Mouse (Mus musculus): ENCODE measurements around the gene C1galt1. TPM values are rescaled to one million over a fixed set of nuclear protein-coding genes. Genes with fewer than 3 reads are reported as not detected.

Gene C1galt1
- 6.6 and 7.3 TPM in 2 replicates for polyA plus RNA-seq (2012; rRNA removed)

DNA sequence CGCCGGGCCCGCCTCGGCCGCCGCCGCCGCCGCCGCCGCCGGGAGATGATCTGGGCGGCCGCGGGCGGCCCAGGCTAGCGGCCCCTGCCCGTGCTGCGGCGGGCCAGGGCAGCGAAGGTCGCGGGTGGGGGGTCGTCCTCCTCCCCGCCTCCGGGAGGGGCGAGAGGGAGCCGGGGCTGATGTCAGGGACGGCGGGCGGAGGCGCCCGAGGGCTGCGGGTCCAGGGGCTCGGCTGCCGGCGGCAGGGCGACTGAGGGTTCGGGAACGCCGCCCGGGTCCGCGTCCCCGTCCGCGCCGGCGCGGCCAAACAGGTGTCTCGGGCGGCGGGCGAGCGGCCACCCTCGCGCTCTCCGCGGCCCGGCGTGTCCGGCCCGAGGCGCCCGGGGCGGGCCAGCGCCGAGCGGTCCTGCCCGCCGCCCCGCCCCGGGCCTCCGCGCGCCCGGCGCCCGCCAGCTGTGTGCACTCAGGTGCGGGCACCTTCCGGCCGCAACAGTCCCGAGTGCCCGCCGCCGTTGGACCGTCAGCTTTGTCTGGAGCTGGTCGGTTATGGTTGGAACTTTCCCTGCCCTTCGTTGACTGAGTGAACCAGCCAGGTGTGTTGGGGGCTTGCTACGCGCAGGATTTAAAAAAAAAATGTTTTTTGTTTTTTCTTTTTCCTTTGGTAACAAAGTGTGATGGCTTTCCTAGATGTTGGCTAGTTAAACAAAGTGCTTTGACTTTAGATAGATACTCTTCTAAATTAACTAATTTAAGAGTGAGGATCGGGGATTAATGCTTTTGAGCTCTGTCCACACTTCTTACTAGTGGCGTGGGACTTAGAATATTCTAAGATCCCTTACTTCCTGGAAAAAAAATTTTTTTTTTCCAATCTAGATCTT, at the start of gene C1galt1:
Gene C1galt1, plus strand, starts transcription at position 41 of the 878 bp plus-strand sequence.
- DNase-seq (ENCODE audit: low read depth) = peak; percentile 33

GRCm38 (mm10) chr6:7799969-7800368, 44.7 kb upstream of the C1galt1 start:
- DNase-seq (ENCODE audit: low read depth) = no peak
- TF ChIP-seq CTCF (IDR thresholded peaks at IDR 0.05; ENCODE audit: borderline replicate concordance, extremely low read depth, insufficient read depth, insufficient read length) = no peak
- no peak for TF ChIP-seq POLR2A (IDR thresholded peaks at IDR 0.05; ENCODE audit: borderline replicate concordance, extremely low read depth, insufficient read depth, insufficient read length, poor library complexity, severe bottlenecking)

More for the DNA sequence above, at the start of gene C1galt1:
- peak; percentile 76 for TF ChIP-seq POLR2A (IDR thresholded peaks at IDR 0.05; ENCODE audit: borderline replicate concordance, extremely low read depth, insufficient read depth, insufficient read length, poor library complexity, severe bottlenecking)
- no peak for TF ChIP-seq CTCF (IDR thresholded peaks at IDR 0.05; ENCODE audit: borderline replicate concordance, extremely low read depth, insufficient read depth, insufficient read length)

DNA sequence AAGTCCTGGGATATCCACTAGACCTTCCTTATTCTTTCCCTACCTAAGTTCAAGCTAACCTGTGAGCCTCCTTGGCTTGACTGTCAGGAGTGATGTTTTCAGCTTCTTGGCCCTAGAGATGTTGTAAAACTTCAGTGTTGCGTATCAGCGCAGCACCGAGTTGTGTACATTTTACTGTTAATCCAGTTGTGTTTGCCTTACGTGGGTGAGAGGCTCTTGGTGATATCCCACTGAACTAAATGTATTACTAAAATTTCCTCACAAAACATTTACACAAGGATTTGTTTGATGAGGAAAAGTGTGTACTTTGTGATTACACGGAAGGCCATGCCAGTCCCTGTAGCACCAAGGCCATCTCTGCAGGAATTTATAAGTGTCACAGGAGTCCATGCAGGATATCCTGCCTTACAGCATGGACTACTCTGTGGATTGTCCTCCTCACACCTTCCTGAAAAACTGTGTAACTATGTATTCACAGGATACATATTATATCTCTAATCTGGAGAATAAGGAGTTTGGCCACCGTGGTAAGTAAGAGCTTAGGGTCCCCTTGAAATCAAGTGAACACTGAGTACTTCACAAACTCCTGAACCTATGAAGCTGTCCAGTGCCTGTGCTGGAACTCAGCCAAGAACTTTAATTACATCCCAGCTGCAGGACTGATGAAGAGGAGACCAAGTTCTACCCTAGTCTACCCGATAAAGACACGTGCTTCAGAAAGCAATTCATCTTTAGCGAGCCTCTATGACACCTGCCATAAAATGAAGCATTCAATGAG, 40.7 kb upstream of the C1galt1 start:
- DNase-seq (ENCODE audit: low read depth) = no peak
- no peak for TF ChIP-seq CTCF (IDR thresholded peaks at IDR 0.05; ENCODE audit: borderline replicate concordance, extremely low read depth, insufficient read depth, insufficient read length)
- TF ChIP-seq POLR2A (IDR thresholded peaks at IDR 0.05; ENCODE audit: borderline replicate concordance, extremely low read depth, insufficient read depth, insufficient read length, poor library complexity, severe bottlenecking) = no peak

- no peak for DNase-seq (ENCODE audit: low read depth)
- TF ChIP-seq POLR2A (IDR thresholded peaks at IDR 0.05; ENCODE audit: borderline replicate concordance, extremely low read depth, insufficient read depth, insufficient read length, poor library complexity, severe bottlenecking) (no peak), CTCF (IDR thresholded peaks at IDR 0.05; ENCODE audit: borderline replicate concordance, extremely low read depth, insufficient read depth, insufficient read length) (no peak)
Observed at GRCm38 (mm10) chr6:7814146-7814545, 30.5 kb upstream of the C1galt1 start.

- no peak for DNase-seq (ENCODE audit: low read depth)
- no peak for TF ChIP-seq CTCF (IDR thresholded peaks at IDR 0.05; ENCODE audit: borderline replicate concordance, extremely low read depth, insufficient read depth, insufficient read length)
- no peak for TF ChIP-seq POLR2A (IDR thresholded peaks at IDR 0.05; ENCODE audit: borderline replicate concordance, extremely low read depth, insufficient read depth, insufficient read length, poor library complexity, severe bottlenecking)
Observed at GRCm38 (mm10) chr6:7816233-7816632, 28.4 kb upstream of the C1galt1 start.

DNA sequence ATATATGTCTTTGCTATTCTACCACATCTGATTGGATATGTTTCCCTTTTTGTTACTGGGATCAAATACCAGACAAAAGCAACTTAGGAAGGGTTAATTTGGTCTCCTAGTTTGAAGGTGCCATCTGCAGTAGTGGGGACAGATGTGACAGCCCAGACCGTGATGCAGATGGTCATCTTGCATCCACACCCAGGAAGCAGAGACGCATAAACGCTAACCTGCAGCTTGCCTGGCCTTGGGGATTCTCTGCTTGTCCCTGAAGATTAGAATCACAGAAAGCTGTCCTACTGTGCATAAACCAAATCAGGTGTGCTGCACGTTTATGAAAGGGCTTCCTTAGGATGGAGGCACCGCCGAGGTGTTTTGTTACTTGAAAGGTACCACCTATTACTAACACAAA, 22.0 kb upstream of the C1galt1 start:
- TF ChIP-seq POLR2A (IDR thresholded peaks at IDR 0.05; ENCODE audit: borderline replicate concordance, extremely low read depth, insufficient read depth, insufficient read length, poor library complexity, severe bottlenecking) (no peak), CTCF (IDR thresholded peaks at IDR 0.05; ENCODE audit: borderline replicate concordance, extremely low read depth, insufficient read depth, insufficient read length) (no peak)
- DNase-seq (ENCODE audit: low read depth) = no peak

- TF ChIP-seq CTCF (IDR thresholded peaks at IDR 0.05; ENCODE audit: borderline replicate concordance, extremely low read depth, insufficient read depth, insufficient read length) (no peak), POLR2A (IDR thresholded peaks at IDR 0.05; ENCODE audit: borderline replicate concordance, extremely low read depth, insufficient read depth, insufficient read length, poor library complexity, severe bottlenecking) (no peak)
- DNase-seq (ENCODE audit: low read depth) = no peak
Observed at GRCm38 (mm10) chr6:7830793-7831192, 13.8 kb upstream of the C1galt1 start.

DNA sequence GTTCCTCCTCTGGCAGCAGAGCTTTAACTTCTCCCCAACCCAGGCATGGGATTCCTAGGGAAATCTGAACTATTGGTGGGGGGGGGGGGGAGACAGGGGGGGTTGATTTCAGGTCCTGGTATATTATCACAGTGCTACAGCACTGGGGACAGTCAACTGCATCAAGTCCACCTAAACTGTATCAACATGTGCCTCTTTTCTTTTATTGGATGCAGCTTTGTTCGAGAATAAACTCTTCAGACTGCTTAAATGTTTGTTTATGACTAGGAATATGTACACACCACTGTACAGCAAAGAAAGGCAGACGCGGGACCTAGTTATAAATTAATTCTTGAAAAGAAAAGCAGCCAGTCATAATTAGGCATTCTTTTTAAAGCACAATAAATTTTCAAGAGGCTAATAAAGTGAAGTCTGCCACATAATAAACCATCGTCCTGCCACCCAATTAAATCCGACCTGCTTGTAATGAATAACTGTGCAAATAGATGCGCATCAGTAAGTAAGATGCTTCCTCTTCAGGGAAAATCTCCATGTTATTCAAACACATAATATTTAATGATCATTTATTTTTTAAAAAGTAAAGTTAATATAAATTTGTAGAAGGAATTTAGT, 12.0 kb upstream of the C1galt1 start:
- DNase-seq (ENCODE audit: low read depth) = peak; percentile 34
- no peak for TF ChIP-seq POLR2A (IDR thresholded peaks at IDR 0.05; ENCODE audit: borderline replicate concordance, extremely low read depth, insufficient read depth, insufficient read length, poor library complexity, severe bottlenecking)
- TF ChIP-seq CTCF (IDR thresholded peaks at IDR 0.05; ENCODE audit: borderline replicate concordance, extremely low read depth, insufficient read depth, insufficient read length) = no peak

GRCm38 (mm10) chr6:7843726-7844411, 773 bp upstream of the C1galt1 start:
- TF ChIP-seq POLR2A (IDR thresholded peaks at IDR 0.05; ENCODE audit: borderline replicate concordance, extremely low read depth, insufficient read depth, insufficient read length, poor library complexity, severe bottlenecking) (no peak), CTCF (IDR thresholded peaks at IDR 0.05; ENCODE audit: borderline replicate concordance, extremely low read depth, insufficient read depth, insufficient read length) (no peak)
- DNase-seq (ENCODE audit: low read depth) = no peak

DNA sequence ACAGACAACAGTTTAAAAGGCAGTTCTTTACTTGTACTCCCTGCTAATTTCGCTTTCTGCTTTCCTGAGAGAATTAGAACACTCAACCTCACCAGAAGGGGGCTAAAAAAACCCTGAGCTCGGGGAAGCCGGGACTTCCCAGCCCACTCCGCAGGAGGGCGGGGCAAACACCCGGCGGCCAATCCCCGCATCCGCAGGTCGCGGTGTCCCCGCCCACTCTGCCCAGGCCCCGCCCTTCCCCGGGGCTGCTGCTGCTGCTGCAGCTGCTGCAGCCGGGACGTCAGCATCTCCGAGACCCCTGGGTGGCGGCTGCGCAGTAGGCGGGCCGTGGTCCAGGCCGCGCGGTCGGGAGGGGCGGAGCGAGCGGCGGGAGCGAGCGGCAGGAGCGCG, 235 bp upstream of the C1galt1 start:
- TF ChIP-seq POLR2A (IDR thresholded peaks at IDR 0.05; ENCODE audit: borderline replicate concordance, extremely low read depth, insufficient read depth, insufficient read length, poor library complexity, severe bottlenecking) (no peak), CTCF (IDR thresholded peaks at IDR 0.05; ENCODE audit: borderline replicate concordance, extremely low read depth, insufficient read depth, insufficient read length) (peak; percentile 54; the same call in 1 of the 2 replicates)

More for the DNA sequence above, 235 bp upstream of the C1galt1 start:
- peak; percentile 99 for DNase-seq (ENCODE audit: low read depth)
